8 mouse cellular contexts compared by ENCODE assay signal in genomic region chr4:152010707-152011134, GRCm38 (mm10). TPM values are rescaled to one million over a fixed set of nuclear protein-coding genes. Genes with fewer than 3 reads are reported as not detected.
DNase-seq lines count a peak whose midpoint lies in the region; ATAC-seq and TF ChIP-seq lines count a peak whose summit lies in the region.

No protein-coding gene starts in this region.

- H3K36me3 ChIP-seq in embryonic facial prominence, embryonic 15.5 days = peaks cover 37% of the 10 kb centered on the region
- H3K36me3 ChIP-seq in hindbrain, postnatal 0 days (ENCODE audit: insufficient read depth, low read length) = peaks cover 14% of the 10 kb centered on the region
- H3K36me3 ChIP-seq in macrophage (ENCODE audit: inconsistent target) = peaks cover 28% of the 10 kb centered on the region; the same call in 1 of the 2 replicates

- H3K79me2 ChIP-seq in macrophage (ENCODE audit: inconsistent target) = peaks cover 45% of the 10 kb centered on the region

- H3K4me2 ChIP-seq in embryonic facial prominence, embryonic 15.5 days (replicated peaks) = peak overlapping the region; percentile 95
- H3K4me2 ChIP-seq in hindbrain, postnatal 0 days (ENCODE audit: low read depth, low read length) = peak overlapping the region; percentile 100

- TF ChIP-seq CTCF in hindbrain, postnatal 0 days (IDR thresholded peaks at IDR 0.05; ENCODE audit: low read depth) = no peak

- H3K27ac ChIP-seq in embryonic facial prominence, embryonic 15.5 days (replicated peaks) = peak overlapping the region; percentile 96
- H3K27ac ChIP-seq in hindbrain, postnatal 0 days = peak overlapping the region; percentile 38
- H3K27ac ChIP-seq in macrophage = no peak overlapping the region

- H3K9me3 ChIP-seq in embryonic facial prominence, embryonic 15.5 days (replicated peaks) = no peaks in the 10 kb centered on the region
- H3K9me3 ChIP-seq in hindbrain, postnatal 0 days (ENCODE audit: low read length) = no peaks in the 10 kb centered on the region

- peak overlapping the region; percentile 49 for H3K9ac ChIP-seq in embryonic facial prominence, embryonic 15.5 days
- H3K9ac ChIP-seq in hindbrain, postnatal 0 days (replicated peaks; ENCODE audit: low read length) = peak overlapping the region; percentile 68

- 9% methylated on average over 13 of the region's 13 CpGs for WGBS in embryonic facial prominence, embryonic 15.5 days
- 14% methylated on average over 13 of the region's 13 CpGs for WGBS in hindbrain, postnatal 0 days
- WGBS in macrophage (ENCODE audit: missing documents) = 17% methylated on average over 13 of the region's 13 CpGs

- no peak for ATAC-seq in embryonic facial prominence, embryonic 15.5 days (ENCODE audit: insufficient number of reproducible peaks, low FRiP score, low TSS enrichment, low read depth)
- ATAC-seq in hindbrain, postnatal 0 days = no peak

- DNase-seq in cerebellum, postnatal 10 days = peak; percentile 54 to 66
- DNase-seq in cerebellum, adult 11 months = no peak
- DNase-seq in A20 (ENCODE audit: low read depth, low spot score) = peak; percentile 50
- DNase-seq in hindbrain, postnatal 0 days (ENCODE audit: low spot score) = no peak
- no peak for DNase-seq in embryo, embryonic 10.5 days (ENCODE audit: low spot score)
- DNase-seq in MN1 (ENCODE audit: low spot score) = no peak

- no peaks in the 10 kb centered on the region for H3K27me3 ChIP-seq in embryonic facial prominence, embryonic 15.5 days
- H3K27me3 ChIP-seq in hindbrain, postnatal 0 days (ENCODE audit: insufficient read depth, low read length) = no peaks in the 10 kb centered on the region; the same call in 1 of the 2 replicates

- peak overlapping the region; percentile 77 for H3K4me3 ChIP-seq in embryonic facial prominence, embryonic 15.5 days (replicated peaks)
- H3K4me3 ChIP-seq in hindbrain, postnatal 0 days (ENCODE audit: low read length) = peak overlapping the region; percentile 72
- H3K4me3 ChIP-seq in macrophage (ENCODE audit: inconsistent target) = peak overlapping the region; percentile 58

- H3K4me1 ChIP-seq in embryonic facial prominence, embryonic 15.5 days = peaks cover 42% of the 10 kb centered on the region
- peaks cover 12% of the 10 kb centered on the region for H3K4me1 ChIP-seq in hindbrain, postnatal 0 days (ENCODE audit: insufficient read depth, low read length)

RNA-seq across cellular contexts. Expression of gene Klhl21, which starts 2.1 kb away (rescaled TPM):
- 18.8 TPM in 2 replicates for polyA plus RNA-seq in embryonic facial prominence, embryonic 15.5 days (2015; fragmentation: Nextera tagmentation; extraction: Ambion mirVana)
- total RNA-seq in hindbrain, postnatal 0 days (2014; rRNA removed) = 12.3 and 14.0 TPM in 2 replicates
- 4.5 and 4.8 TPM in 2 replicates for polyA plus RNA-seq in hindbrain, postnatal 0 days (2015; fragmentation: Nextera tagmentation; extraction: Ambion mirVana)
- 10 to 100 TPM in 1 of 26 experiments, 1 to 10 TPM in 18, under 1 TPM in 7; 0.63 to 12.4 (median 1.9) TPM for total RNA-seq in macrophage (2018; cell fraction: chromatin; rRNA removed)
- total RNA-seq in macrophage (2018; cell fraction: cytosol; rRNA removed) = 10 to 100 TPM in 7 of 26 experiments, 1 to 10 TPM in 19; 1.3 to 16.6 (median 5.4) TPM
- total RNA-seq in macrophage (2018; cell fraction: nucleus; rRNA removed) = 10 to 100 TPM in 3 of 26 experiments, 1 to 10 TPM in 23; 1.5 to 15.0 (median 5.3) TPM
- polyA plus RNA-seq in macrophage (2018) = 5.1 to 13.0 TPM (median 8.0 TPM) in 3 replicates

RNA-seq across cellular contexts. Expression of gene Phf13, which starts 14.7 kb away (rescaled TPM):
- polyA plus RNA-seq in embryonic facial prominence, embryonic 15.5 days (2015; fragmentation: Nextera tagmentation; extraction: Ambion mirVana) = 34.6 and 35.1 TPM in 2 replicates
- 19.9 and 20.8 TPM in 2 replicates for total RNA-seq in hindbrain, postnatal 0 days (2014; rRNA removed)
- 14.6 and 15.0 TPM in 2 replicates for polyA plus RNA-seq in hindbrain, postnatal 0 days (2015; fragmentation: Nextera tagmentation; extraction: Ambion mirVana)
- 10 to 100 TPM in 6 of 26 experiments, 1 to 10 TPM in 19, under 1 TPM in 1; 0.57 to 18.3 (median 3.5) TPM for total RNA-seq in macrophage (2018; cell fraction: chromatin; rRNA removed)
- 10 to 100 TPM in 14 of 26 experiments, 1 to 10 TPM in 12; 5.0 to 32.6 (median 10.6) TPM for total RNA-seq in macrophage (2018; cell fraction: cytosol; rRNA removed)
- 10 to 100 TPM in 12 of 26 experiments, 1 to 10 TPM in 14; 3.3 to 33.6 (median 9.9) TPM for total RNA-seq in macrophage (2018; cell fraction: nucleus; rRNA removed)
- polyA plus RNA-seq in macrophage (2018) = 7.5 to 11.5 TPM (median 10.7 TPM) in 3 replicates

RNA-seq across cellular contexts. Expression of gene Zbtb48, which starts 16.8 kb away (rescaled TPM):
- 20.6 TPM in 2 replicates for polyA plus RNA-seq in embryonic facial prominence, embryonic 15.5 days (2015; fragmentation: Nextera tagmentation; extraction: Ambion mirVana)
- total RNA-seq in hindbrain, postnatal 0 days (2014; rRNA removed) = 7.0 and 8.6 TPM in 2 replicates
- polyA plus RNA-seq in hindbrain, postnatal 0 days (2015; fragmentation: Nextera tagmentation; extraction: Ambion mirVana) = 10.7 and 16.2 TPM in 2 replicates
- total RNA-seq in macrophage (2018; cell fraction: chromatin; rRNA removed) = 10 to 100 TPM in 22 of 26 experiments, 1 to 10 TPM in 4; 5.7 to 34.4 (median 20.8) TPM
- 1 to 10 TPM in 23 of 26 experiments, under 1 TPM in 3; 0.47 to 4.4 (median 2.3) TPM for total RNA-seq in macrophage (2018; cell fraction: cytosol; rRNA removed)
- 10 to 100 TPM in 17 of 26 experiments, 1 to 10 TPM in 9; 3.2 to 35.7 (median 10.6) TPM for total RNA-seq in macrophage (2018; cell fraction: nucleus; rRNA removed)
- polyA plus RNA-seq in macrophage (2018) = 3.5 to 5.0 TPM (median 4.8 TPM) in 3 replicates

RNA-seq across cellular contexts. Expression of gene Thap3, which starts 21.9 kb away (rescaled TPM):
- polyA plus RNA-seq in embryonic facial prominence, embryonic 15.5 days (2015; fragmentation: Nextera tagmentation; extraction: Ambion mirVana) = 53.8 and 60.4 TPM in 2 replicates
- 12.1 and 14.9 TPM in 2 replicates for total RNA-seq in hindbrain, postnatal 0 days (2014; rRNA removed)
- 42.1 and 47.3 TPM in 2 replicates for polyA plus RNA-seq in hindbrain, postnatal 0 days (2015; fragmentation: Nextera tagmentation; extraction: Ambion mirVana)
- 10 to 100 TPM in 16 of 26 experiments, 1 to 10 TPM in 10; 1.5 to 37.2 (median 14.6) TPM for total RNA-seq in macrophage (2018; cell fraction: chromatin; rRNA removed)
- total RNA-seq in macrophage (2018; cell fraction: cytosol; rRNA removed) = 10 to 100 TPM in 23 of 26 experiments, 1 to 10 TPM in 3; 6.9 to 19.0 (median 15.8) TPM
- 10 to 100 TPM in 18 of 26 experiments, 1 to 10 TPM in 8; 2.5 to 37.2 (median 18.3) TPM for total RNA-seq in macrophage (2018; cell fraction: nucleus; rRNA removed)
- polyA plus RNA-seq in macrophage (2018) = 5.4 to 24.7 TPM (median 14.9 TPM) in 3 replicates

RNA-seq across cellular contexts. Expression of gene Tas1r1, which starts 27.6 kb away (rescaled TPM):
- polyA plus RNA-seq in embryonic facial prominence, embryonic 15.5 days (2015; fragmentation: Nextera tagmentation; extraction: Ambion mirVana) = 1.2 TPM in 2 replicates
- total RNA-seq in hindbrain, postnatal 0 days (2014; rRNA removed) = 0.42 and 0.93 TPM in 2 replicates
- polyA plus RNA-seq in hindbrain, postnatal 0 days (2015; fragmentation: Nextera tagmentation; extraction: Ambion mirVana) = 1.7 TPM in 2 replicates
- total RNA-seq in macrophage (2018; cell fraction: chromatin; rRNA removed) = under 1 TPM in 4 of 26 experiments, not detected in 22; 0.26 to 0.38 (median 0.31) TPM
- total RNA-seq in macrophage (2018; cell fraction: cytosol; rRNA removed) = under 1 TPM in 1 of 26 experiments, not detected in 25; 0.03 TPM
- total RNA-seq in macrophage (2018; cell fraction: nucleus; rRNA removed) = under 1 TPM in 5 of 26 experiments, not detected in 21; 0.17 to 0.33 (median 0.21) TPM
- not detected in 3 replicates for polyA plus RNA-seq in macrophage (2018)

Comparison
In these comparisons a context has a peak if more than half of its experiments do, and no peak if none do; other contexts are left out.
1. DNase-seq: peak in cerebellum, postnatal 10 days (2 of 2) and A20 (single experiment); none in cerebellum, adult 11 months (single experiment), hindbrain, postnatal 0 days (single experiment), embryo, embryonic 10.5 days (single experiment) and MN1 (single experiment).
2. Peak in every context shown above with its lines, with median percentiles within 50 percentile points of each other: H3K4me3 ChIP-seq.